Mouse (Mus musculus) thymus, postnatal 0 days (tissue): ENCODE data around the gene Sod1. TPM values are rescaled to one million over a fixed set of nuclear protein-coding genes. Genes with fewer than 3 reads are reported as not detected.
"Not testable (repeated sequence)": the region's sequence is repeated elsewhere in the genome, so short reads cannot be mapped to it uniquely, and the experiment has no call there.

ENCODE experiments used
- DNase-seq: peaks from one replicate; pipeline ENCODE4 v3.0.0-alpha.2; 2015; ENCODE audit warnings: low spot score
- polyA plus RNA-seq: library from polyadenylated mRNA; unstranded; fragments of >200 nt; fragmentation: Nextera tagmentation; extraction: Ambion mirVana; gene quantifications from 2 replicates; pipeline ENCODE4 v1.2.1, GENCODE M21; 2015

Sod1 gene
- polyA plus RNA-seq, 1 experiment from 2014 or later, result 1,237 TPM

DNA sequence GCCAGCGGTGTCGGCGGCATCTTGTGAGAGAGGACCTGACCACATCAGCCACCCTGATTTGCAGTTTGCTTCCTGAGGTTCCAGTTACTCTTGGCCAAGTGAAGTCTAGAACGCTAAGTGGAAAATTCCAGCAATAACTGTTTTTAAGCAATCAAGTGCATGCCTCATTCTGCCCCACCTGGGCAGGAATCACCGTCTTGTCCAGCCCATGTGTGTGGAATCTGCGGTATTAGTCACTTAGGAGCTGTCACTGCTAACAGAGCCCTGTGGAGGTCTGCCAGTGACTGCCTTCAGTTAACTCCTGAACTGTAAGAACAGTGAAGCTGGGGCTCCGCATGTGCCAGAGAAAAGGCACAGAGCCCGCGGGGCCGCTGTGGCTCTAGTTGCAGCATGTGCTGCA, 9.8 kb upstream of the Sod1 start:
- no peak for DNase-seq

DNA sequence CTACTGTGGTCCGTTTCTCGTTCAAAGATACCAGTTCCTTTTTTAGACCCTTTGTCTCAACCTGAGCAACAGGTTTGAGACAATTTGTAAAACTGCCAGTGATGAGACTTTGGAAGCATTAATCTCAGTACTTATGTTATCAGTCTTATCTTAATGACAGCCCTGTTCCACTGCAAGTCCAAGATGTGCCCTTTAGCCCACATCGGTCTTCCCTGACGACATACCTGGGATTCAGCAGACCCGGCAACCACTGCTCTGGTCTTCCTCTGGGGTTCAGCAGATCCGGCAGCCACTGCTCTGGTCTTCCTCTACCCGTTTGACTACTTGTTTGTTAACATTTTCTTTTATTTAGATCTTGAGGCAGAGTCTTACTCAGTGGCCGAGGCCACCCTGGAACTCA, 8.8 kb upstream of the Sod1 start:
- DNase-seq, result no peak

DNA sequence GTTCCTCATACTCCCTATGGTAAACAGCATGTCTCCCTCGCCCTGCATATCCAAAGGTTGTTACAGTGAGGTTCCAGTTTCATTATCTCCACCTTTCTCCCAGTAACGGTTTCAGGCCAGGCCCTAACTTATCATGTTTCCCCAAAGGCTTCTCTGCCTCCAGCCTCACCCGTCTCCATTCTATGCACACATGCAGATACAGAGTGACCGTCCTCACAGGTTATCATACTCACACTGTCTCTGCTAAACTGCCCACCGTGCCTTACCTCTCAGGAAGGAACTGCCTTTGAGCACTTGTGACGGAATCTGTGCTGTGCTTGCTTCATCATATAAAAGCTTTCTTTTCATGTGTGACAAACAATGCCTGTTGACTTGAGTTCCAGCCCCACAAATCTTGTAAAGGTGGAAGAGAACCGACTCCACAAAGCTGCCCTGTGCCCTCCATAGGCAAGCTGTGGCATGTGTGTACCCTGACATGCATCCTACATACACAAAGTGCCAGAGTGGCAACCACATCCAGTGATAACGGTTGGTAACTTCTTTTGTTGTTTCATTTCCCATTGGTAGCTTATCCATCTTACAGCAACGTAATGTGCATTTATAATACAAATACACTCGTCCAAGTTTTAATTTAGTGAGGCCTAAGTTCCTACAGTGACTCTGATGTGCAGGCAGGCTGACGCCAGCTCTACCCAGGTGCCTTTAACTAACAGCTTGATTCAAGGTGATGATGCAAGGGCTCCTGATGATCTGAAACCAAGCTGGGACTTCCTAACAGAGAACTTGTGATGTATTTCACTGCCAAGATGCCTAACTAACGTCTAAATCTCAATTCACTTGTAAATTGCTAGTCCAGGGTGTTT, 6.8 kb upstream of the Sod1 start:
- no peak for DNase-seq

DNA sequence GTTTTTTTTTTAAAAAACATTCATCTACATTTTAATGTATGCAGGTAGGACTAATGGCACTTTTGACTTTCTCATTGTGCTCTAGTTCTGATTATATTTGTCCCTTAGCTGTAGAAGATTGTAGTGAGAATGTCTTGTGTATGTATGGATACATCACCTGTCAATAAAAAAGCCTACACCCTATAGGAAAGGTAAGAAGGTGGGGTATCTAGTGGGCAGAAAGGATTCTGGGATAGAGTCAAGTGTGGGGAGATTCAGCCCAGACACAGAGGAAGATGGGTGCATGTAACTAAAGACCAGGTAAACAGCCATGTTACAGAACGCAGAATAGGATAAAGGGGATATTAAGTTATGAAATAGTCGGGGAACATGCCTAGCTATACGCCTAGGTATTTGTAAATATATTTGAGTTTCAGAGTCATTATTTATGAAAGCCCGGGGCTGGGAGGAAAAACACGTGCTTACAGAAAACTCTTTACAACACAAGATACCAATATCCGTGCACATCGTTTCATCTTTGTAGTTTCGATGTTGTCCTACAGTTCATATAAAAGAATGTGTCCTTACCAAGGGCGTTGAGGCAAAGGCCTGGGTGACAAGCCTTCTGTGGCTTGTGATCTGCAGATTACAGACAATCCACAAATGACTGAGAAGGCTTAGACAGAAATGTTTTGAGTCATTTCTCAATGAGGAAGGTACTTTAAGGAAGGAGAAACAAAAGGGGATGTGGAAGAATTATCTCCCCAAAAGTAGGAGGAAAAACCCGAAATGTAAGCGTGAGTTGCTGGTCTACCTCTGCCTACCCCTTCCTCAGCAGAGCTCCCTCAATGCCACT, 5.6 kb upstream of the Sod1 start:
- DNase-seq, result no peak

DNA sequence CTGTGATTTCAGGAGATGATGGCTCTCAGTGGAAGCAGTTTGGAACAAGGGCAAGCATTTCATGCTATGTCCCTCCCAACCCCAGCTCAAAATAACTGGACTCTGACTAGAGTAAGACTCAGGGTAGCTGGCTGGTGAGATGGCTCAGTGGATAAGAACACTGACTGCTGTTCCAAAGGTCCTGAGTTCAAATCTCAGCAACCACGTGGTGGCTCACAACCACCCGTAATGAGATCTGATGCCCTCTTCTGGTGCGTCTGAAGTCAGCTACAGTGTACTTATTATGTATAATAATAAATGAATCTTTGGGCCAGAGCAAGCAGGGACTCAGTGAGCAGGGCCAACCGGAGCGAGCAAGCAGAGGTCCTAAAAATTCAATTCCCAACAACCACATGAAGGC, 4.7 kb upstream of the Sod1 start:
- not testable (repeated sequence) for DNase-seq

DNA sequence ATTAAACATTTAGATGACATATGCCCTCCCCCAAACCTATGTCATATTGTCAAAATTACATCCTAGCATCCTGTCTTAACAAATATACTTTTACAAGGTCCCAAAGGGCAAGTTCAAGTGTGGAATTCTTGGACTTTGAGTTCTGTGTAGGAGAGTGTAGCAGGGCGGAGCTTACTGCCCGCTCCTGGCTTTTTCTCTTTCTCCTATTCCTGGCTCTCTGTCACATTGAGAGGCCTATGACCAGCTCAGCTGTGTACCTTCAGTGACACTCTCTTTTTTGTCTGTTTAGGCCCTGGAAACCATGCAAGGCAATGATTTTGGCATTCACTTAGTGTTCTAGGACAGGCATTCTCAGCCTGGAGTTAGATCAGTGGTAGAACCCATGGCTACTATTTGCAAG, 4.1 kb upstream of the Sod1 start:
- DNase-seq, result no peak

DNA sequence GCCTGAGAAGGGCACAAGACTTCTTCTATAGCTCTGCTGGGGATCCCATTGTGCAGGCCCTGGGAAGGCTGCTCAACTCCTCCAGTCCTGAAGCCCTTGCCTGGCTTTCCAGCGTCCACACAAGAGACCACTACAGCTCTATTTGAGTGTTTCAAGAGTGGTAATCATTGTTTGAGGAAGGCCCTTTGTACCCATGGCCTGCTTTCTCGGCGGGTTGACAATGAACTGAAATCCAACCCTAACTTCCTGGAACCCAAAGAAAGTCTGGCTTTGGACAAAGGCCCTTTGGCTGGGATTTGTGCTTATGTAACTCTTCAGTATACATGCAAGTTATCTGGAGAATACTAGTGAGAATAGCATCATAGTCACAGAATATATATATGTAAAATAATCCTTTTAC, 3.2 kb upstream of the Sod1 start:
- no peak for DNase-seq

DNA sequence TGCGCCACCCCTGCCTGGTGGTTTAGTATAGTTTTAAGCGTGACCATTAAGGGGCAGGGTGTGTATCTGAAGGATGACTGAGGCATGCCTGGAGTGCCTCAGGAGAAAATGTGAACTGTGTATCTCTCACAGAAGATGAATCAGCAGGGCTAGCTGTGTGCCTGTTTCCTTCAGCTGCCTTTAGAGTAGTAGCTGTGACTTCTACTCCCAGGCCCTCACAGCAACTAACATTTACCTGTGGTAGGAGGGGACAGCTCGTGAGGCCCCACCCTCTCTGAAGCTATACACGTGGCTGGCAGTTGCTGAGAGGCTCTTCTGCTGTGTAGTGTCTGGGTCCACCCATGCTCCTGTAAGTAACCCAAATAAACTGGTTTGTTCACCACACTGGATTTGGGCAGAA, 2.6 kb upstream of the Sod1 start:
- no peak for DNase-seq

DNA sequence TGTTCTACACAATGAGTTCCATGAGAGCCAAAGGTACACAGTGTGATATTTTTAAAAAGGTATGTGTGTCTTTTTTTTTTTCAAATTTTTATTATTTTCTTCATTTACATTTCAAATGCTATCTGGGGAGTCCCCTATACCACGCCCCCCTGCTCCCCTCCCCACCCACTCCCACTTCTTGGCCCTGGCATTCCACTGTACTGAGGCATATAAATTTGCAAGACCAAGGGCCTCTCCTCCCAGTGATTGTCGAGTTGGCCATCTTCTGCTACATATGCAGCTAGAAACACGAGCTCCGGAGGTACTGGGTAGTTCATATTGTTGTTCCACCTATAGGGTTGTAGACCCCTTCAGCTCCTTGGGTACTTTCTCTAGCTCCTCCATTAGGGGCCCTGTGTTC, 1.1 kb upstream of the Sod1 start:
- not testable (repeated sequence) for DNase-seq

DNA sequence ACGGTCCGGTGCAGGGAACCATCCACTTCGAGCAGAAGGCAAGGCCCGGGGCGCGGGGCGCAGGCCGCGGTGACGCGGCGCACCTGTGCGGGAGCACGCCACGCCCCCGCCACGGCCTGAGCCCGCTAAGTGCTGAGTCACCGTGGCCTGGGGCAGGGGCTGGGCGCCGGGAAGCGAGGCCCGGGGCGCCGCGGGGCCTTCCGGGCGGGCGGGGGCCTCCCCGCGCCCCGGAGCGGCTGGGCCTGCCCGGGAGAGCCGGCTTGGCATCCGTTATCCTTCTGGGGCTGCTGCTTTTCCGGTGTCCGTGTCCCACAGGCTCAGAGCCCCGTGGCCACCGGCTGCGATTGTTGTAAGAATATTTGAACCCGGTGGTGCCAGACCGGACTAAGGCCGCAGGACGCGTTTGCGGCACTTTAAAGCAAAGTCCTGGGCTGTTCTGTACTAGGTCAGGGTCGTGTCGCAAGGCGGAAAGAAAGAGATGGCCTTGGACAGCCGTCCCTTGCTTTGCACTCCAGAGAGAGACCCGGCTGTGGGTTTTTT, 408 bp downstream of the Sod1 start:
- DNase-seq, result no peak

DNA sequence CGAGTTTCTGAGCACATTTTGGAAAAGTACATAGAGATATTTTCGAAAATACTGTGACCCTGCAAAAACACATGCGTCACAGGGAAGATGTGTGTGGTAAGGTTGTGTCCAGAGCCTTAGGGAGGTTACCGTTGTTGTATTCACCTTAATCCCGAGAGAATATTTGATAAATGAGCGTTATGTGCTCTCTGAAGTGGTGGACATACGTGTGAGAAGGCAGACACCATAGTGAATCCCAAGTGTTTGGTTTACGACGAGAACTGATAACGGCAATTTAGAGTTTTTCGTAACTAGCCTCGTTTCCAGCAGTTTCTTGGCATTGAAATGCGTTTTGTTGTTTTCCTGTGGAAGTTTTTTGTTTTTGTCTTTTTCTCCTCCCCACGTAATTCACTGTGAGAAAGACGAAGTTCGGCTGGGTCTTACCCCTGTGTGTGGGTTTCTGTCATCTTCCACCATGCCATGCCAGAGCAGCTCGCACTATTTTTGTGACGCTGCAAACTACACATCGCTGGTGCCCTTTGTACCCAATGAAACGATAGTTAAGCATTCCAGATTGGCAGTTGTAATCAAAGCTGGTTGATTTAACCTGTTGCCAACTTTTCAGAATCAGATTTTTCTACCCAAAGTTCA, 1.0 kb downstream of the Sod1 start:
- peak; percentile 41 for DNase-seq

DNA sequence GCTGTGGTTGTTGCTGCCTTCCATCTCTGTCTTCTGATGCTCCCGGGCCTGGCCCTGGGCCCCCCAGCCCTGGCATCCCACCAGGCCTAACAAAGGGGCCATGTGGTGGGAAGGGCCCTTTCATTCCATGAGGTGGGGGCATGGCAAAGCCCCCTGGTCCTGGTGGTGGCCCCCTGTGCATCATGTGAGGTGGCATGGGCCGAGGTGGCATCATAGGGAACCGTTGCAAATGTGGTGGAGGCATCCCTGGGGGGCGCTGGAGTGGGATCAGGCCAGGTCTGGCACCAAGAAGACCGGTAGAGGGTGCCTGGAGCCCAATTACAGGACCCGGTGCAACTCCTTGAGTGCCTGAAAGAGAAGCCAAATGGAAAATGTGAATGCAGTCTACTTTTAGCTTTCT, 9.3 kb downstream of the Sod1 start:
- DNase-seq, result no peak

DNA sequence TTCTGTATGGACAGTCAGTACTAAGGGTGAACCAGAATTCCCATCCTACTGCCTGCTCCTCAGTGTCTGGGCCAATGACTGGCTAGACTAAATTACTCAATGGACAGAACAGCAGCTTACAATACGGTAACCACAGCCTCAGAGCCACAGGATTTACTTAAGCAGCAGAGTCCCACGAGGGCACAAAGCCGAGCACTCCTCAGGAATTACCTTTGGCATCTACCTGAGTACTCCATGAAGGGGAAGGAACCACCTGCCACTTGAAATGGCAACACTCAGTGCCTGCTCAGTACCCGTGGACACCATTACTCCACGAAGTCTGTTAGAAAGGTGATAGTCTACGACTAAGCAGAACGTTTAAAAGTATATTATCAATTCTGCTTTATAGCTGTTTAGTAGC, 10.7 kb downstream of the Sod1 start:
- no peak for DNase-seq

DNA sequence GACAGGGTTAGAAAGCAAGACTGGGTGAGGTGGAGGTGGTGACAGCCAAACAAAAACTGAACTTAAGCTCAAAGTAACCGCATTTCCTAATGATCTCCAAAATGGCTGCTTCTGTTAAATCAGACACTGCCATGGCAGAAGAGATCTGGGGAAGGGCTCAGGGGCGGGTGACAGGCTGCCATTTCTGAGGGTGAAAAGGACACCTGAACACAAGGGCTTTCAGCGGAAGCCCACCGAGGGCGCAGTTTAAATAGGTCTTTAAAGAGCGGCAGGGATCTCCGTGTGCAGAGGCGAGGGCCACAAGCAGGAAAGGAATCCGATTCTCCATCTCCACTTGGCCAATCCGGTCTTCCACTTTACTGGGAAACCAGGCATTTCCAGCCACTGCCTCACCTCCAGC, 13.1 kb downstream of the Sod1 start:
- DNase-seq, result no peak

DNA sequence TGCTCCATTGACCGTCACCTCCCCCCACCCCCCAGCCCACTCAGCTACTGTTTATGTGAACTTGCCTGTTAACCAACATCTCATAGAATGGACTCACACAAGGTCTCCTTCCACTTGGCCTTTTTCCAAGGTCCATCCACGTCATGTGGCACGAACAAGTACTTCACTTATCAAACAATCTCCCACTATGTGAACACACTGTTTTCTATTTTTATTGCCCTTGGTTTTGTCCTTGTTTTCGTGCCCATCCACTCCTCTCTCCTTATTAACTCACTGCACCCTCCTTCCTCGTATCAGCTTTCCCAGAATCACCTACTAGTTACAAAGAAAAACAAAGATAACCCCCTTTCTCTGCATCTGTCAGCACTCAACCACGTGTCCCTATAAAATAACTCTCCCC, 14.1 kb downstream of the Sod1 start:
- DNase-seq, result no peak

DNA sequence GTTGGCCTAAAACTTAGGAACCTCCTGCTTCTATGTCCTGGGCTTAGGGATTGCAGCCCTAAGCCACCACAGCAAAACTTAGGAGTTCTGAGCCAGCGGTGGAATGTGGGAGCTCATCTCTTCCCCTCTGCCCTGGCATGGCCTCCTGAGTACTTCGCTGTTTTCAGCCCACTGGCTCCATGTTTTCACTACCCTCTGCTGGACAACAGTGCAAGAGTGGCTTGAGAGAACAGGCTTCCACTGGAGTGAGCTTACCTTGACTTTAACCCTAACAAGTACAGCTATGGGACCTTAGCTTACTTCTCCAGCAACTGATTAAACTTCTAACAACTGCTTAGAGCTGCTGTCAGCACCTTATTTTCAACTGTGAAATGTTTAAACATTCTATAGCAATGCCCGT, 14.6 kb downstream of the Sod1 start:
- no peak for DNase-seq

DNA sequence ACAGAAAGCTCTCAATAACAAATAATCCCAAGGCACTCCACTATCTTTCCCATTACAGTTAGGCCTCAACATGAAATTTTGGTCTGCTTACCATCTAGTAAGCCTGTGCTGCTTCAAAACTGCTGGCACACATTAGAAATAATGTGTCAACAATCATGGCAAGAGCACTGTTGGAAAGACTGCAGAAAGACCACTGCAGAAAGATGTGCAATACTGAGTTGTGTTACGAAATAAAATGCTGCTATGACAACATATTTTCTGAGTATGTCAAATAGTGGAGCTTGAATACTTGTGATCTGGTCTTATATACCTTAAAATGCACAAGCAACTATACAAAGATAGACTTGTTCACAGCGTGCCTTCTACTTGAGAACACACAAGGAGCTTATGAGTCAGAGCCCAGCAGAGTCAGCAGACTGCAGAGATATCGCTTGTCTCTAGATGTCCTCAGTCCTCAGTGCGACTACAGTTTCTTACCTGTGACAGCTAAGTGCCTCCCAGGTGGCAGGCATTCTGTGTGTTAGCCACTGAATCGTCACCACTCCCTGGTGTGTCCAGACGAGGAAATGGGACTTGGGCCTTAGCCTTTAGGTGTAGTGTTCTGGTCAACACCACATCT, 18.7 kb downstream of the Sod1 start:
- no peak for DNase-seq

DNA sequence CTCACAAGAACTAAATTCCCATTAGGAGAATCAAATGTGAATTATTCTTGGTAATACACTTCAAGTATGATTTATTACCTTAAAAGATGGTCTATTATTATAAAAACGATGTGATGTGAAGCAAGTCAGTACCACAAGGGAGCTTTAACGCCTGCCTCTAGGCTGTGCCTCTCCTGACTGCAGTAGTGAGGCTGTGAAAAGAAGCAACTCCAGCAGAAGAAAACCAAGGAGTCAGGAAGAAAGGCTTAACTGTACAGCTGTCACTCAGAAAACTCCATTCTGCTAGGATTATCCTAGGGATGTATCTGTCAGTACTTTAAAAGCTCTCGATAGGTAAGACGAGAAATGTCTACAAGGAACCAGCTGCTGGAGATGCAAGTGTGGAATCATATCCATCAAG, 21.3 kb downstream of the Sod1 start:
- no peak for DNase-seq

DNA sequence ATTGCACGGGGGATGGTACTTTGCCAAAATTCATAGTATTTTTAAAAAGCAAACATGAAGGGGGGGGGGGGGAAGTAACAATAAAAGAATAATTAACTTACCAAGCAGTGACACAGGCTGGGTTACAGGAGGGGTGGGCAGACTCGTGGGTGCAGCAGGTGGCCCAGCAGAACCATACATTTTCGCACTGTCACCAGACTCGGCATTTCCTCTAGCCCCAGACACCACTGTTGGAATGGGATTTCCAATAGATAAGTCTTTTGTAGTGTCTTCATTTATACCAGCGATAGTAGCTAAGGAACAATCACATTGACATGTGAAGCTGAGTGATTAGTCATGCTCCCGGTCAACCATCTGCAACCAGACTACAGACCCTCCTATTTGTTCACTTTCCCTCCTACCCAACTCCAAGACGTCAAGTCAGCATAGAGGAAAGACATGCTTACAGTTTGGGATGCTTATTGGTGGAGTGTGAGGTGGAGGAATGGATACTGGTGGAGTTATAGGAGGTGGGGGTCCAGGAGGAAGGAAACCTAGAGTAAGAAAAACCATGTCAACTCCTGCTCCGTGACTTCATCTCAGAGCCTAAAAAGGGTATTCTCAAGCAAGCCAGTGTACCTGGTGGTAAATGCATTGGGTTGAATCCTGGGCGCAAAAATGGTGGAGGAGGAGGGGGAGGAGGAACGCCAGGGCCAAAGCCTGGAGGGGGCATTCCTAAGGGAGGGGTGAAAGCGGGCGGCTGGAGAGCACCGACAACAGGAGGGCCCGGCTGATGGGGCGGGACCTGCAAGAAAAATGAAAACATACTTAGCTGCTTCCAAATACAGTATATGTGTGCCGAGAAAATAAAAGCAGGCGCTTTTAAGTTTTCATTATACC, 22.1 kb downstream of the Sod1 start:
- DNase-seq, result no peak

DNA sequence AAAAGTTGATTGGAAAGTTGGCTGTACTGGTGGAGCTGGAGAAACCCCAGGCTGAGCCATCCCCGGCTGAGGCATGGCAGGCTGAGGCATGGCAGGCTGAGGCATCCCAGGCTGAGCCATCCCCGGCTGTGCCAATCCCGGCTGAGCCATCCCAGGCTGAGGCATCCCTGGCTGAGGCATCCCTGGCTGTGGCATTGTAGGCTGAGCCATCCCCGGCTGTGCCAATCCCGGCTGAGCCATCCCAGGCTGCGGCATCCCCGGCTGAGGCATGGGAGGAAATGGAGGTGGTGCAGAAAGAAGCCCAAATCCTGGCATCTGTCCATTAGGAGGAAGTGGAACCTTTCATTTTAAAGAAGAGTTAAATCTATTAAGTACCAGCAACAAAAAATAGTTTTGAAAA, 29.5 kb downstream of the Sod1 start:
- DNase-seq, result no peak

DNA sequence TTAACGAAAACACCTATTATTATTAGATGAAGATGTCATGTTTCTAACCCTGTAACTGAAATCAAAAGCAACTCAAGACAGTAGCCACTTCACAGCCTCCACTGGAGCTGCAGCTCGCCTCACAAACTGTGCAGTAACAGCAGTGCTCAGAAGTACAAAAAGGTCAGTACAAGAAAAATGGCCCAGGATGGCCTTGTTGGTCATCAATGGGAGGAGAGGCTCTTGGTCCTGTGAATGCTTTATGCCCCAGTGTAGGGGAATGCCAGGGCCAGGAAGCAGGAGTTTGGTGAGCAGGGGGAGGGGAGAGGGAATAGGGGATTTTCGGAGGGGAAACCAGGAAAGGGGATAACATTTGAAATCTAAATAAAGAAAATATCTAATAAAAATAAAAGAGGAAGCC, 30.7 kb downstream of the Sod1 start:
- DNase-seq, result not testable (repeated sequence)
